In the genomic region with DNA sequence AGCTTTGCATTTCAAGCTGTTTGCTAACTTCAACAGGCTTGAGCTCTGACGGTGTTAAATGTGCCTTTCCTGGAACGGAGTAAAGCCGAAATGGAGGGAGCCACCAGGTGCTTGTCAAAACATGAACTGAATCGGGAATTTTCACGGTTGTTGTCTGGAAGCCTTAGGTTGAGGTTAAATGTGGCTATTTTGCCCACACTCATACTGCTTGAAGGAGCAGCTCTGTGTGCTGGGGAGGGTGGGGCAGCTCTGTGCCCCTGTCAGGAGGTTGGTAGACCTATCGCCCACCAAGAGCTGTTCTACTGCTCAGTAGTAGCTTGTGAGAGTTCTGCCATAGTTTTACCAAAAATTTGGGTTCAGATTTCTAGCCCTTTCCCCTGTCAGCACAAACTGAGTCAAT, we compare ENCODE assay signal across 16 mouse cellular contexts.
DNase-seq lines count a peak whose midpoint lies in the region; ATAC-seq lines count a peak whose summit lies in the region.
"Had no signal": no experiment of that assay in that cellular context is flagged by ENCODE, and none has a peak within 500 bp of the region (broad histone marks: within the 10 kb centered on the region; RNA-seq: fewer than 3 reads in every experiment).

No protein-coding gene starts in this region.

- 0 out of 2 replicates have a peak, but pooled peaks cover 3% of the 10 kb centered on the region for H3K4me1 ChIP-seq in embryonic facial prominence, embryonic 12.5 days
- H3K4me1 ChIP-seq in embryonic facial prominence, embryonic 10.5 days: peaks cover 13% of the 10 kb centered on the region; the same call in 1 of the 2 replicates
- peaks cover 13% of the 10 kb centered on the region; the same call in 1 of the 2 replicates for H3K4me1 ChIP-seq in limb, embryonic 12.5 days (replicated peaks)
- H3K4me1 ChIP-seq in limb, embryonic 10.5 days: peaks cover 4% of the 10 kb centered on the region; the same call in 1 of the 2 replicates
- H3K4me1 ChIP-seq in intestine, embryonic 15.5 days (replicated peaks): 0 out of 2 replicates have a peak, but pooled peaks cover 2% of the 10 kb centered on the region
- H3K4me1 ChIP-seq in stomach, embryonic 15.5 days: 0 out of 2 replicates have a peak, but pooled peaks cover 3% of the 10 kb centered on the region

- H3K9me3 ChIP-seq in embryonic facial prominence, embryonic 12.5 days: no peaks in the 10 kb centered on the region
- no peaks in the 10 kb centered on the region for H3K9me3 ChIP-seq in embryonic facial prominence, embryonic 10.5 days
- H3K9me3 ChIP-seq in limb, embryonic 12.5 days: no peaks in the 10 kb centered on the region
- no peaks in the 10 kb centered on the region for H3K9me3 ChIP-seq in limb, embryonic 10.5 days (replicated peaks)
- no peaks in the 10 kb centered on the region for H3K9me3 ChIP-seq in intestine, embryonic 15.5 days
- H3K9me3 ChIP-seq in stomach, embryonic 15.5 days: no peaks in the 10 kb centered on the region
- H3K9me3 ChIP-seq: forebrain, embryonic 10.5 days; megakaryocyte, embryonic 14.5 days had no signal

- 55% methylated on average over 6 of the region's 6 CpGs for WGBS in embryonic facial prominence, embryonic 12.5 days
- WGBS in embryonic facial prominence, embryonic 10.5 days: 68% methylated on average over 6 of the region's 6 CpGs
- 64% methylated on average over 6 of the region's 6 CpGs for WGBS in limb, embryonic 12.5 days
- 78% methylated on average over 6 of the region's 6 CpGs for WGBS in limb, embryonic 10.5 days
- WGBS in intestine, embryonic 15.5 days: 63% methylated on average over 6 of the region's 6 CpGs
- 66% methylated on average over 6 of the region's 6 CpGs for WGBS in stomach, embryonic 15.5 days

- 0 out of 2 replicates have a peak overlapping the region, but pooled peaks have one; percentile 15 for H3K4me2 ChIP-seq in embryonic facial prominence, embryonic 12.5 days (replicated peaks)
- peak overlapping the region; percentile 30 for H3K4me2 ChIP-seq in limb, embryonic 12.5 days
- peak overlapping the region; percentile 47 for H3K4me2 ChIP-seq in intestine, embryonic 15.5 days (replicated peaks)
- H3K4me2 ChIP-seq in stomach, embryonic 15.5 days: peak overlapping the region; percentile 31; the same call in 1 of the 2 replicates

- H3K4me3 ChIP-seq in embryonic facial prominence, embryonic 12.5 days: no peak overlapping the region
- H3K4me3 ChIP-seq in embryonic facial prominence, embryonic 10.5 days: no peak overlapping the region
- H3K4me3 ChIP-seq in limb, embryonic 12.5 days (replicated peaks): no peak overlapping the region
- no peak overlapping the region for H3K4me3 ChIP-seq in limb, embryonic 10.5 days
- peak overlapping the region; percentile 27 for H3K4me3 ChIP-seq in intestine, embryonic 15.5 days (replicated peaks)
- H3K4me3 ChIP-seq in stomach, embryonic 15.5 days (replicated peaks): peak overlapping the region; percentile 25
- H3K4me3 ChIP-seq: forebrain, embryonic 10.5 days; megakaryocyte, embryonic 14.5 days had no signal

- ATAC-seq in embryonic facial prominence, embryonic 12.5 days (ENCODE audit: insufficient number of reproducible peaks, insufficient read depth, low FRiP score, low TSS enrichment): no peak
- ATAC-seq in limb, embryonic 12.5 days (ENCODE audit: insufficient number of reproducible peaks, insufficient read depth, low FRiP score, low TSS enrichment, low read depth): no peak
- 0 out of 2 replicates have a peak, but pooled peaks have one; percentile 24 for ATAC-seq in intestine, embryonic 15.5 days
- 0 out of 2 replicates have a peak, but pooled peaks have one; percentile 4 for ATAC-seq in stomach, embryonic 15.5 days (ENCODE audit: insufficient read depth, low FRiP score, low read depth)
- ATAC-seq: CD4-positive, CD25-positive, alpha-beta regulatory T cell, adult 4 months had no signal

- H3K9ac ChIP-seq in embryonic facial prominence, embryonic 12.5 days: no peak overlapping the region
- no peak overlapping the region for H3K9ac ChIP-seq in limb, embryonic 12.5 days (replicated peaks)
- peak overlapping the region; percentile 8; the same call in 1 of the 2 replicates for H3K9ac ChIP-seq in intestine, embryonic 15.5 days
- no peak overlapping the region for H3K9ac ChIP-seq in stomach, embryonic 15.5 days

- H3K27me3 ChIP-seq in embryonic facial prominence, embryonic 12.5 days: no peaks in the 10 kb centered on the region
- H3K27me3 ChIP-seq in embryonic facial prominence, embryonic 10.5 days (replicated peaks; ENCODE audit: low read depth, poor library complexity, severe bottlenecking): no peaks in the 10 kb centered on the region
- no peaks in the 10 kb centered on the region for H3K27me3 ChIP-seq in limb, embryonic 12.5 days
- no peaks in the 10 kb centered on the region for H3K27me3 ChIP-seq in limb, embryonic 10.5 days (ENCODE audit: low read depth, poor library complexity, severe bottlenecking)
- H3K27me3 ChIP-seq in intestine, embryonic 15.5 days (replicated peaks): no peaks in the 10 kb centered on the region
- no peaks in the 10 kb centered on the region for H3K27me3 ChIP-seq in stomach, embryonic 15.5 days (replicated peaks)
- H3K27me3 ChIP-seq: megakaryocyte, embryonic 14.5 days had no signal

- H3K36me3 ChIP-seq in embryonic facial prominence, embryonic 12.5 days: no peaks in the 10 kb centered on the region
- no peaks in the 10 kb centered on the region for H3K36me3 ChIP-seq in embryonic facial prominence, embryonic 10.5 days (replicated peaks)
- H3K36me3 ChIP-seq in limb, embryonic 12.5 days: no peaks in the 10 kb centered on the region
- no peaks in the 10 kb centered on the region for H3K36me3 ChIP-seq in limb, embryonic 10.5 days
- no peaks in the 10 kb centered on the region for H3K36me3 ChIP-seq in intestine, embryonic 15.5 days
- no peaks in the 10 kb centered on the region for H3K36me3 ChIP-seq in stomach, embryonic 15.5 days
- H3K36me3 ChIP-seq: forebrain, embryonic 10.5 days; G1E had no signal

- H3K27ac ChIP-seq in embryonic facial prominence, embryonic 12.5 days: no peak overlapping the region
- no peak overlapping the region for H3K27ac ChIP-seq in embryonic facial prominence, embryonic 10.5 days (replicated peaks)
- H3K27ac ChIP-seq in limb, embryonic 12.5 days: no peak overlapping the region
- no peak overlapping the region for H3K27ac ChIP-seq in limb, embryonic 10.5 days
- 0 out of 2 replicates have a peak overlapping the region, but pooled peaks have one; percentile 32 for H3K27ac ChIP-seq in intestine, embryonic 15.5 days
- H3K27ac ChIP-seq in stomach, embryonic 15.5 days: peak overlapping the region; percentile 65; the same call in 1 of the 2 replicates
- H3K27ac ChIP-seq: forebrain, embryonic 10.5 days had no signal

- DNase-seq in embryonic facial prominence, embryonic 10.5 days (ENCODE audit: low spot score): no peak
- no peak for DNase-seq in limb, embryonic 10.5 days (ENCODE audit: low spot score)
- DNase-seq in embryo, embryonic 10.5 days (ENCODE audit: low spot score): no peak
- no peak for DNase-seq in thymus, postnatal 36 days
- DNase-seq: cerebellum, adult 11 months; cerebellum, postnatal 14 days; gastrocnemius, postnatal 14 days; right cerebral cortex, adult 18-20 months had no signal

Comparison
In these comparisons a context has a peak if more than half of its experiments do, and no peak if none do; other contexts are left out.
1. ATAC-seq: peak in intestine, embryonic 15.5 days (single experiment) and stomach, embryonic 15.5 days (single experiment); none in embryonic facial prominence, embryonic 12.5 days (single experiment) and limb, embryonic 12.5 days (single experiment).
2. H3K27ac ChIP-seq: peak in intestine, embryonic 15.5 days (single experiment) and stomach, embryonic 15.5 days (single experiment); none in embryonic facial prominence, embryonic 12.5 days (single experiment), embryonic facial prominence, embryonic 10.5 days (single experiment), limb, embryonic 12.5 days (single experiment) and limb, embryonic 10.5 days (single experiment).
3. H3K4me3 ChIP-seq: peak in intestine, embryonic 15.5 days (single experiment) and stomach, embryonic 15.5 days (single experiment); none in embryonic facial prominence, embryonic 12.5 days (single experiment), embryonic facial prominence, embryonic 10.5 days (single experiment), limb, embryonic 12.5 days (single experiment) and limb, embryonic 10.5 days (single experiment).
4. Peak in every context shown above with its lines, with median percentiles within 50 percentile points of each other: H3K4me2 ChIP-seq.